Mouse (Mus musculus) inflammation-experienced regulatory T-cells, adult 16 weeks (primary cell): Measurements from ENCODE around the gene Gfy. TPM values are rescaled to one million over a fixed set of nuclear protein-coding genes. Genes with fewer than 3 reads are reported as not detected.

ENCODE experiments used
- polyA plus RNA-seq: library from polyadenylated mRNA; unstranded; fragments of 100-300 nt; shearing (Covaris generic); gene quantifications from one replicate; pipeline ENCODE4 v1.2.1, GENCODE M21; 2017

Gene Gfy
- polyA plus RNA-seq, result not detected

GRCm38 (mm10) chr7:45179469-45179868 is at the start of gene Gfy:
Gfy (minus strand) TSS chr7:45179569.

GRCm38 (mm10) chr7:45215673-45216441 is 36.5 kb upstream of the Gfy start, which contains the start of gene Tead2:
Tead2 (plus strand) TSS chr7:45215753.

GRCm38 (mm10) chr7:45211851-45212251 is 32.5 kb upstream of the Gfy start, which contains the start of gene Dkkl1:
Dkkl1 (minus strand) TSS chr7:45212147.

GRCm38 (mm10) chr7:45204380-45205143 is 25.2 kb upstream of the Gfy start, which contains the start of gene Ccdc155:
Ccdc155 (minus strand) TSS chr7:45204892.

GRCm38 (mm10) chr7:45180896-45181477 is 1.6 kb upstream of the Gfy start, which contains the start of gene Pth2:
Pth2 (plus strand) TSS chr7:45180995.

GRCm38 (mm10) chr7:45163735-45164490 is 15.5 kb downstream of the Gfy start, which contains the start of gene Slc17a7:
Slc17a7 (plus strand) TSS chr7:45163949.

GRCm38 (mm10) chr7:45154096-45154992 is 25.0 kb downstream of the Gfy start, which contains the start of the genes Pih1d1 and Aldh16a1:
Pih1d1 (plus strand) TSS chr7:45154303.
Aldh16a1 (minus strand) TSS chr7:45154584.

GRCm38 (mm10) chr7:45135993-45136567 is 43.3 kb downstream of the Gfy start, which contains the start of the genes Gm45713 and Flt3l:
Gm45713 (minus strand) TSS chr7:45136231.
Flt3l (minus strand) TSS chr7:45136432.

GRCm38 (mm10) chr7:45128624-45129246 is 50.6 kb downstream of the Gfy start, which contains the start of gene Rpl13a:
Rpl13a (minus strand) TSS chr7:45128761.

Other genes with a start within 250 kb of the Gfy start
- gene Tsks, start 236.4 kb downstream of the Gfy start, polyA plus RNA-seq, result not detected
- gene Cpt1c, start 204.7 kb downstream of the Gfy start, polyA plus RNA-seq, result 0.72 TPM
- 180 TPM for gene Prmt1, start 193.0 kb downstream of the Gfy start, polyA plus RNA-seq
- gene Irf3, start 181.9 kb downstream of the Gfy start, polyA plus RNA-seq, result 248 TPM
- 29.1 TPM for gene Bcl2l12, start 180.9 kb downstream of the Gfy start, polyA plus RNA-seq
- 27.6 TPM for gene Scaf1, start 163.2 kb downstream of the Gfy start, polyA plus RNA-seq
- 15.1 TPM for gene Rras, start 161.6 kb downstream of the Gfy start, polyA plus RNA-seq
- 3.5 TPM for gene Prr12, start 126.7 kb downstream of the Gfy start, polyA plus RNA-seq
- gene Nosip, start 117.1 kb downstream of the Gfy start, polyA plus RNA-seq, result 127 TPM
- gene Prrg2, start 116.9 kb downstream of the Gfy start, polyA plus RNA-seq, result 3.2 TPM
- 159 TPM for gene Rcn3, start 87.3 kb downstream of the Gfy start, polyA plus RNA-seq
- gene Fcgrt, start 75.7 kb downstream of the Gfy start, polyA plus RNA-seq, result 6.5 TPM
- gene Rps11, start 55.1 kb downstream of the Gfy start, polyA plus RNA-seq, result 2,486 TPM
- 2,118 TPM for gene Rpl13a, start 50.8 kb downstream of the Gfy start, polyA plus RNA-seq
- gene Gm45713, start 43.3 kb downstream of the Gfy start, polyA plus RNA-seq, result not detected
- gene Flt3l, start 43.1 kb downstream of the Gfy start, polyA plus RNA-seq, result 225 TPM
- 59.5 TPM for gene Pih1d1, start 25.3 kb downstream of the Gfy start, polyA plus RNA-seq
- gene Aldh16a1, start 25.0 kb downstream of the Gfy start, polyA plus RNA-seq, result 70.8 TPM
- gene Slc17a7, start 15.6 kb downstream of the Gfy start, polyA plus RNA-seq, result not detected
- not detected for gene Pth2, start 1.4 kb upstream of the Gfy start, polyA plus RNA-seq
- 0.26 TPM for gene Ccdc155, start 25.3 kb upstream of the Gfy start, polyA plus RNA-seq
- 23.5 TPM for gene Dkkl1, start 32.6 kb upstream of the Gfy start, polyA plus RNA-seq
- 1.8 TPM for gene Tead2, start 36.2 kb upstream of the Gfy start, polyA plus RNA-seq
- gene Cd37, start 59.5 kb upstream of the Gfy start, polyA plus RNA-seq, result 675 TPM
- not detected for gene Slc6a16, start 61.5 kb upstream of the Gfy start, polyA plus RNA-seq
- gene Slc6a21, start 97.9 kb upstream of the Gfy start, polyA plus RNA-seq, result not detected
- gene Trpm4, start 154.2 kb upstream of the Gfy start, polyA plus RNA-seq, result 22.4 TPM
- not detected for gene Hrc, start 155.7 kb upstream of the Gfy start, polyA plus RNA-seq
- gene Ppfia3, start 187.4 kb upstream of the Gfy start, polyA plus RNA-seq, result not detected
- not detected for gene Lin7b, start 191.0 kb upstream of the Gfy start, polyA plus RNA-seq
- 227 TPM for gene Snrnp70, start 216.2 kb upstream of the Gfy start, polyA plus RNA-seq
- gene Kcna7, start 226.1 kb upstream of the Gfy start, polyA plus RNA-seq, result not detected
- 0.78 TPM for gene Ntf5, start 234.1 kb upstream of the Gfy start, polyA plus RNA-seq
- not detected for gene Lhb, start 241.3 kb upstream of the Gfy start, polyA plus RNA-seq